Mouse (Mus musculus) heart, postnatal 0 days (tissue): ENCODE results near the gene Zbtb45. TPM values are rescaled to one million over a fixed set of nuclear protein-coding genes. Genes with fewer than 3 reads are reported as not detected.

Source experiments
- ATAC-seq: fragments of 200-750 bp; cut with Nextera tagmentation; 2 replicates; pipeline ENCODE4 v1.8.0; 2017; ENCODE audit warnings: low read depth, moderate number of reproducible peaks, moderate library complexity; ENCODE audit not compliant: insufficient read depth
- DNase-seq: peaks from one replicate; pipeline ENCODE4 v3.0.0-alpha.2; 2016; ENCODE audit warnings: low spot score
- H3K27ac ChIP-seq: fragments of 300-500 bp; sonication (generic); 2 replicates; pipeline ENCODE4 v1.5.1; 2014; ENCODE audit warnings: low read depth, mild to moderate bottlenecking
- H3K27me3 ChIP-seq: fragments of 300-500 bp; sonication (generic); 2 replicates; pipeline ENCODE4 v1.6.1; 2014; ENCODE audit warnings: low read length, mixed read lengths; ENCODE audit not compliant: control insufficient read depth, insufficient read depth
- H3K36me3 ChIP-seq: fragments of 300-500 bp; sonication (generic); replicated peaks from 2 replicates; pipeline ENCODE4 v1.6.1; 2014; ENCODE audit warnings: low read length, mixed read lengths; ENCODE audit not compliant: control insufficient read depth, insufficient read depth
- H3K4me1 ChIP-seq: fragments of 300-500 bp; sonication (generic); 2 replicates; pipeline ENCODE4 v1.6.1; 2014; ENCODE audit warnings: antibody characterized with exemption; ENCODE audit not compliant: control insufficient read depth, insufficient read depth
- H3K4me2 ChIP-seq: fragments of 300-500 bp; sonication (generic); 2 replicates; pipeline ENCODE4 v1.6.1; 2014; ENCODE audit warnings: low read depth, mild to moderate bottlenecking, low read length, moderate library complexity
- H3K4me3 ChIP-seq: fragments of 300-500 bp; sonication (generic); 2 replicates; pipeline ENCODE4 v1.5.1; 2014; ENCODE audit warnings: low read depth, low read length
- H3K9ac ChIP-seq: fragments of 300-500 bp; sonication (generic); replicated peaks from 2 replicates; pipeline ENCODE4 v1.6.1; 2014; ENCODE audit warnings: low read depth, low read length, mixed read lengths
- H3K9me3 ChIP-seq: fragments of 300-500 bp; sonication (generic); replicated peaks from 2 replicates; pipeline ENCODE4 v1.6.1; 2016; ENCODE audit warnings: low read length; ENCODE audit not compliant: control insufficient read depth
- CTCF ChIP-seq: IDR thresholded peaks from 2 replicates; pipeline ENCODE4 v1.5.1; 2016; ENCODE audit warnings: antibody characterized with exemption, control low read depth, low read depth
- EP300 ChIP-seq: IDR thresholded peaks from 2 replicates; pipeline ENCODE4 v1.6.1; 2016; ENCODE audit warnings: antibody characterized with exemption, low read depth
- WGBS: fragments of 180-500 bp; shearing (Covaris S2); extraction: QIAGEN DNeasy Blood & Tissue Kit; methylation state at CpG from one replicate; pipeline ENCODE4 v1.1.7; 2014; 5-methylcytosine and 5-hydroxymethylcytosine counted together
- polyA plus RNA-seq: library from polyadenylated mRNA; unstranded; fragments of >200 nt; fragmentation: Nextera tagmentation; extraction: Ambion mirVana; gene quantifications from 2 replicates; pipeline ENCODE4 v1.2.1, GENCODE M21; 2015
- total RNA-seq: library from RNA; depleted of rRNA; stranded (reverse); fragments of >200 nt; gene quantifications from 2 replicates; pipeline ENCODE4 v1.2.3, GENCODE M21; 2014; ENCODE audit warnings: low replicate concordance

Gene Zbtb45
- total and polyA plus RNA-seq, 2 experiments from 2014 or later: 9.5 to 29.2 TPM

DNA sequence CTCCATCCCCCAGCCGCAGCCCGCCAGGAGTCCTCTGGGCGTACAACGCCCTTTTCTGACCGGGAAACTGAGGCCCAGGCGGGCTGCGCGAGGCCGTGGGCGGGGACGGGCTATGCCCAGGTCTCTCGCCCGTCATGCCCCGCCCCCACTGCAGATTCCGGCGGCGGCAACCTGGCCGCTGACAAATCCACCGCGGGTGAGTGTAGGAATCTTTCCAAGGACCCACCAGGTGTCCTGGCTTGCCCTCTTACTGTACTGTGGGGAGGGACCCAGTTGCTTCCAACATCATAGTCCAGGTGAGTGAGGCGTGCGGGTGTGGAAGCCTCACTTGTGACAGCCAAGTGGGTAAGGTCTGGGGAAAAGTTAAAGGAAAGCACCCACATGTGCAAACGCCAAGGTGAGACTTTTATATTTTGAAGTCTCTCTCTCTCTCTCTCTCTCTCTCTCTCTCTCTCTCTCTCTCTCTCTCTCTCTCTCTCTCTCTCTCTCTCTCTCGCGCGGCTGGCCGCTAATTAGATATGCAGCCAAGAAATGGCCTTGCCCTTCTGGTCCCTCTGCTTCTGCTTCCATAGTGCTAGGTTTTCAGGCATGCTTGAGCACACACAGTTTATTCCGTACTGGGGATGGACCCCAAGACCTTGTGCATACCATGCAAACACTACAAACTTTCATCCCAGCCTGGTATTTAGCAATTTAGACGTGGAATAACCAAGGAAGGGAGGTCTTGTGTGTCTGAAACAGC, 43.6 kb downstream of the Zbtb45 start:
- Histone ChIP-seq H3K27me3 (no peaks in the 10 kb centered on the region), H3K4me3 (peak overlapping the region; percentile 84), H3K9me3 (no peaks in the 10 kb centered on the region), H3K4me2 (peak overlapping the region; percentile 91), H3K9ac (peak overlapping the region; percentile 77), H3K27ac (peak overlapping the region; percentile 69), H3K36me3 (peaks cover 28% of the 10 kb centered on the region), H3K4me1 (peaks cover 12% of the 10 kb centered on the region; the same call in 1 of the 2 replicates)
- TF ChIP-seq CTCF: no peak
- TF ChIP-seq EP300: no peak
- under 1% methylated on average over 29 of the region's 29 CpGs for WGBS
- DNase-seq: peak; percentile 6
- ATAC-seq: peak; percentile 51

DNA sequence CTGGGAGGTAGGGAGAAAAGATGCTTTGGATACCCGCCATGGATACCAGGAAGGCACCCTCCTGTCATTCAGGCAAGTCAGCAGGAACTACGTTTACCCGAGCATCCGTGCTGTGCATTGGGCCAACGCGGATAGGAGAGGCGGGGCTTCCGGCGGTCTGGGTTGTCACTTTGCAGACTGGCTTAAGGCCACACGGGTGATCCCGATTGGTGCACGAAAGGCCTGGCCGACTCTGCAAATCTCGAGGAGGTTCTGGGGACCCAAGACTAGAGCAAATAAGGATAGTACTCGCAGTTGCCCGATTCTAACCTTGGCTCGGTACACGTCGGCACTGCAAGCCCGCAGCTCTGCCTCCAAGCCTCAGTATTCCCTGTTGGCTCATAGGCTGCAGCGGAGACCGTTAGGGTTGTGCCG, 44.1 kb downstream of the Zbtb45 start, which contains the start of gene Zfp324:
Zfp324 (plus strand) TSS at position 161 of the 414 bp plus-strand sequence.
- WGBS: under 1% methylated on average over 23 of the region's 23 CpGs
- peak within 1 kb of the TSS; percentile 77 for H3K9ac ChIP-seq
- TF ChIP-seq CTCF (no peak), EP300 (peak; percentile 15; the same call in 1 of the 2 replicates)

DNA sequence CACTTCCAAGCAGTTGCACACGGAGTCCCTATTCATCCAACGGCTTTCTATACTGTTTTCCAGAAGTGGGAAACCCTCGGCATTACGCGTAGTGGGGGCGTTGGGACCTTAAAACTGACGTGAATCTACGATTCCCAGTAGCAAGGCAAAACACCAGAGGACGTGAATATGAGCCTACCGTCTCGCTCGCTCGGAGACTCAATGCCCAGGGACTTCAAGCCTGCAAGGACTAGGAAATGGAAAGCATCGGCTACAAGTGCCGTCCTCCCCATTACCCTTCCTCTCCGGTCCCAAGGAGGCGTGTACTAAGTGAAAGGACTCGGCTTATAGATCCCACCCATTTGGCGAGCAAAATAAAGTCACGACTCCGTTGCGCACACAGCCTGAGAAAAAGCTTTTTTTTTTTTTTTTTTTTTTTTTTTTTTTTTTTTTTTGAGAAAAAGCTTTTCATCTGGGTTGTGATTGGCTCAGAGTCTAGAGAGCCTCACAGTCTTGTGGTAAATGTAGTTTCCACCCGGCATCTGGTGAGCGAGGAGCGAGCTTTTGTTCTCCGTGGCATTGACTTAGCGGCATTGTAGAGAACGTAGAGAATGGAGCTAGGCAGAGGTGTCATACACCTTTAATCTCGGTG, 48.2 kb downstream of the Zbtb45 start:
- H3K36me3 ChIP-seq: no peaks in the 10 kb centered on the region
- H3K9ac ChIP-seq: peak overlapping the region; percentile 67
- no peak for TF ChIP-seq EP300
- TF ChIP-seq CTCF: no peak
- 2% methylated on average over 29 of the region's 29 CpGs for WGBS
- ATAC-seq (peak; percentile 73), DNase-seq (peak; percentile 82)
- H3K27ac ChIP-seq: peak overlapping the region; percentile 87
- H3K4me1 ChIP-seq: peaks cover 2% of the 10 kb centered on the region; the same call in 1 of the 2 replicates
- H3K4me2 ChIP-seq: peak overlapping the region; percentile 82
- H3K9me3 ChIP-seq: no peaks in the 10 kb centered on the region
- H3K27me3 ChIP-seq: no peaks in the 10 kb centered on the region
- peak overlapping the region; percentile 61 for H3K4me3 ChIP-seq

More for the DNA sequence above, 44.1 kb downstream of the Zbtb45 start, which contains the start of gene Zfp324:
- Histone ChIP-seq H3K27me3 (no peaks in the 10 kb centered on the region), H3K4me3 (peak within 1 kb of the TSS; percentile 84), H3K36me3 (peaks cover 22% of the 10 kb centered on the region), H3K27ac (peak within 1 kb of the TSS; percentile 69), H3K4me1 (peaks cover 12% of the 10 kb centered on the region; the same call in 1 of the 2 replicates), H3K4me2 (peak within 1 kb of the TSS; percentile 91), H3K9me3 (no peaks in the 10 kb centered on the region)
- DNase-seq: peak; percentile 80
- peak; percentile 89 for ATAC-seq

DNA sequence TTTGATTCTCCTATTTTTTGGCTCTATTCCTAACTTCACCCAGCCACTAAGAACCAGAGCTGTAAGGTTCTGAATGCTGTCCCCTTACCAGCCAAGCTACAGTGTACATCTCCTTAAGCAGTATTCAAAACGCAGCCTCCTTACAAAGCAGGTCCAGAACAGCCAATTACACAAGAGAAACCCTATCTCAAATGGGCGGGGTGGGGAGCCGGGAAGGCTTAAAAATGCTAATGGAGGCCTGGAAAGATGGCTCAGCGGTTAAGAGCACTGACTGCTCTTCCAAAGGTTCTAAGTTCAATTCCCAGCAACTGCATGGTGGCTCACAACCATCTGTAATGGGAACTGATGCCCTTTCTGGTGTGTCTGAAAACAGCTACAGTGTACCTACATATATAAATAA, 50.1 kb downstream of the Zbtb45 start:
- no peaks in the 10 kb centered on the region for H3K36me3 ChIP-seq
- DNase-seq: no peak
- no peak overlapping the region for H3K4me2 ChIP-seq
- no peaks in the 10 kb centered on the region for H3K9me3 ChIP-seq
- TF ChIP-seq CTCF (no peak), EP300 (no peak)
- WGBS: 32% methylated on average over 4 of the region's 4 CpGs
- H3K27me3 ChIP-seq: no peaks in the 10 kb centered on the region
- H3K27ac ChIP-seq: no peak overlapping the region
- H3K4me1 ChIP-seq: no peaks in the 10 kb centered on the region
- no peak for ATAC-seq
- no peak overlapping the region for H3K9ac ChIP-seq
- no peak overlapping the region for H3K4me3 ChIP-seq

DNA sequence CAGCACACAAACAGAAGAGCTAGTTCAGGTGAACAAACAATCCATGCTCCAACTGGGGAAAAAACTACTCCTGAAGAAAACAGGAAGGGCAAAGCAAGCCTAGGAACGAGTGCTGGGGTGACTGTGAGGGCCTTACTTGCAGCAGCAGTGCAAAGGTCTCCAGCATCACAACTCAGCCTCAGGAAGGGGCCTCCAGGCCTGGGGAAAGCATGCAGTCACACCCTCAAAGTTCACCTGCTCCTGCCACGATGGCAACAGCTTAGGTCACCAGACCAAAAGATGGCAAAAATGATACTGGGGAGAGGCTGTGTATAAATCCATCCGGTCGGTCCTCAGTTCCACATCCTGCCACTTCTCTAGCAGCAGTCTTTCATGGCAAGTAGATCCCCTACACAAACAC, 50.9 kb downstream of the Zbtb45 start:
- DNase-seq: no peak
- no peaks in the 10 kb centered on the region for H3K36me3 ChIP-seq
- no peak for ATAC-seq
- no peak overlapping the region for H3K4me3 ChIP-seq
- H3K27me3 ChIP-seq: no peaks in the 10 kb centered on the region
- H3K27ac ChIP-seq: no peak overlapping the region
- H3K4me2 ChIP-seq: no peak overlapping the region
- TF ChIP-seq CTCF (no peak), EP300 (no peak)
- 82% methylated on average over 4 of the region's 4 CpGs for WGBS
- no peaks in the 10 kb centered on the region for H3K9me3 ChIP-seq
- H3K4me1 ChIP-seq: no peaks in the 10 kb centered on the region
- no peak overlapping the region for H3K9ac ChIP-seq
